Mouse (Mus musculus): ENCODE results near the gene 1700034J05Rik. TPM values are rescaled to one million over a fixed set of nuclear protein-coding genes. Genes with fewer than 3 reads are reported as not detected.

1700034J05Rik gene
- polyA plus RNA-seq, 1 experiment, result not detected

GRCm38 (mm10) chr6:146946327-146947029 lies 7.7 kb downstream of the 1700034J05Rik start:
- Histone ChIP-seq H3K4me3 (ENCODE audit: insufficient read depth, low read depth, low read length) (no peak overlapping the region), H3K4me1 (ENCODE audit: control insufficient read depth, insufficient read depth, low read length) (0 out of 2 replicates have a peak, but pooled peaks cover 5% of the 10 kb centered on the region), H3K27ac (ENCODE audit: insufficient read depth, low read depth, low read length) (no peak overlapping the region)
- no peak for TF ChIP-seq POLR2A (IDR thresholded peaks at IDR 0.05; ENCODE audit: insufficient read depth, low read depth, low read length)
- TF ChIP-seq CTCF (IDR thresholded peaks at IDR 0.05; ENCODE audit: insufficient read depth, low read depth, low read length), result no peak
- 77% methylated on average over 6 of the region's 6 CpGs for WGBS

GRCm38 (mm10) chr6:146944830-146945229 lies 9.4 kb downstream of the 1700034J05Rik start:
- TF ChIP-seq CTCF (IDR thresholded peaks at IDR 0.05; ENCODE audit: insufficient read depth, low read depth, low read length), result no peak
- no peak for TF ChIP-seq POLR2A (IDR thresholded peaks at IDR 0.05; ENCODE audit: insufficient read depth, low read depth, low read length)
- WGBS, result 80% methylated on average over 4 of the region's 4 CpGs
- Histone ChIP-seq H3K27ac (ENCODE audit: insufficient read depth, low read depth, low read length) (no peak overlapping the region), H3K4me1 (ENCODE audit: control insufficient read depth, insufficient read depth, low read length) (0 out of 2 replicates have a peak, but pooled peaks cover 5% of the 10 kb centered on the region), H3K4me3 (ENCODE audit: insufficient read depth, low read depth, low read length) (no peak overlapping the region)

- no peak overlapping the region for H3K27ac ChIP-seq (ENCODE audit: insufficient read depth, low read depth, low read length)
- 0 out of 2 replicates have a peak, but pooled peaks cover 5% of the 10 kb centered on the region for H3K4me1 ChIP-seq (ENCODE audit: control insufficient read depth, insufficient read depth, low read length)
- TF ChIP-seq CTCF (IDR thresholded peaks at IDR 0.05; ENCODE audit: insufficient read depth, low read depth, low read length) (no peak), POLR2A (IDR thresholded peaks at IDR 0.05; ENCODE audit: insufficient read depth, low read depth, low read length) (no peak)
- H3K4me3 ChIP-seq (ENCODE audit: insufficient read depth, low read depth, low read length), result no peak overlapping the region
Measured at GRCm38 (mm10) chr6:146944009-146944408, 10.2 kb downstream of the 1700034J05Rik start.

GRCm38 (mm10) chr6:146941505-146942275 lies 12.5 kb downstream of the 1700034J05Rik start:
- TF ChIP-seq CTCF (IDR thresholded peaks at IDR 0.05; ENCODE audit: insufficient read depth, low read depth, low read length) (no peak), POLR2A (IDR thresholded peaks at IDR 0.05; ENCODE audit: insufficient read depth, low read depth, low read length) (no peak)
- Histone ChIP-seq H3K4me3 (ENCODE audit: insufficient read depth, low read depth, low read length) (no peak overlapping the region), H3K4me1 (ENCODE audit: control insufficient read depth, insufficient read depth, low read length) (0 out of 2 replicates have a peak, but pooled peaks cover 3% of the 10 kb centered on the region), H3K27ac (ENCODE audit: insufficient read depth, low read depth, low read length) (no peak overlapping the region)
- WGBS, result 89% methylated on average over 7 of the region's 7 CpGs

- no peak overlapping the region for H3K4me3 ChIP-seq (ENCODE audit: insufficient read depth, low read depth, low read length)
- WGBS, result 86% methylated on average over 8 of the region's 8 CpGs
- no peaks in the 10 kb centered on the region; the same call in 1 of the 2 replicates for H3K4me1 ChIP-seq (ENCODE audit: control insufficient read depth, insufficient read depth, low read length)
- TF ChIP-seq CTCF (IDR thresholded peaks at IDR 0.05; ENCODE audit: insufficient read depth, low read depth, low read length) (no peak), POLR2A (IDR thresholded peaks at IDR 0.05; ENCODE audit: insufficient read depth, low read depth, low read length) (no peak)
- H3K27ac ChIP-seq (ENCODE audit: insufficient read depth, low read depth, low read length), result no peak overlapping the region
Measured at GRCm38 (mm10) chr6:146939026-146939425, 15.2 kb downstream of the 1700034J05Rik start.

GRCm38 (mm10) chr6:146935957-146936356 lies 18.3 kb downstream of the 1700034J05Rik start:
- TF ChIP-seq CTCF (IDR thresholded peaks at IDR 0.05; ENCODE audit: insufficient read depth, low read depth, low read length), result no peak
- no peak for TF ChIP-seq POLR2A (IDR thresholded peaks at IDR 0.05; ENCODE audit: insufficient read depth, low read depth, low read length)
- H3K27ac ChIP-seq (ENCODE audit: insufficient read depth, low read depth, low read length), result no peak overlapping the region
- 80% methylated on average over 6 of the region's 6 CpGs for WGBS
- H3K4me1 ChIP-seq (ENCODE audit: control insufficient read depth, insufficient read depth, low read length), result no peaks in the 10 kb centered on the region; the same call in 1 of the 2 replicates
- H3K4me3 ChIP-seq (ENCODE audit: insufficient read depth, low read depth, low read length), result no peak overlapping the region

GRCm38 (mm10) chr6:146933123-146933522 lies 21.1 kb downstream of the 1700034J05Rik start:
- TF ChIP-seq POLR2A (IDR thresholded peaks at IDR 0.05; ENCODE audit: insufficient read depth, low read depth, low read length), result no peak
- TF ChIP-seq CTCF (IDR thresholded peaks at IDR 0.05; ENCODE audit: insufficient read depth, low read depth, low read length), result no peak
- Histone ChIP-seq H3K4me1 (ENCODE audit: control insufficient read depth, insufficient read depth, low read length) (no peaks in the 10 kb centered on the region; the same call in 1 of the 2 replicates), H3K27ac (ENCODE audit: insufficient read depth, low read depth, low read length) (no peak overlapping the region), H3K4me3 (ENCODE audit: insufficient read depth, low read depth, low read length) (no peak overlapping the region)
- 72% methylated on average over 6 of the region's 6 CpGs for WGBS

GRCm38 (mm10) chr6:146929031-146929430 lies 25.2 kb downstream of the 1700034J05Rik start:
- TF ChIP-seq CTCF (IDR thresholded peaks at IDR 0.05; ENCODE audit: insufficient read depth, low read depth, low read length) (no peak), POLR2A (IDR thresholded peaks at IDR 0.05; ENCODE audit: insufficient read depth, low read depth, low read length) (no peak)
- no peaks in the 10 kb centered on the region for H3K4me1 ChIP-seq (ENCODE audit: control insufficient read depth, insufficient read depth, low read length)
- 93% methylated on average over 2 of the region's 2 CpGs for WGBS
- no peak overlapping the region for H3K27ac ChIP-seq (ENCODE audit: insufficient read depth, low read depth, low read length)
- no peak overlapping the region for H3K4me3 ChIP-seq (ENCODE audit: insufficient read depth, low read depth, low read length)

GRCm38 (mm10) chr6:146928108-146928507 lies 26.1 kb downstream of the 1700034J05Rik start:
- Histone ChIP-seq H3K4me3 (ENCODE audit: insufficient read depth, low read depth, low read length) (no peak overlapping the region), H3K27ac (ENCODE audit: insufficient read depth, low read depth, low read length) (no peak overlapping the region), H3K4me1 (ENCODE audit: control insufficient read depth, insufficient read depth, low read length) (no peaks in the 10 kb centered on the region)
- 67% methylated on average over 3 of the region's 3 CpGs for WGBS
- TF ChIP-seq CTCF (IDR thresholded peaks at IDR 0.05; ENCODE audit: insufficient read depth, low read depth, low read length) (no peak), POLR2A (IDR thresholded peaks at IDR 0.05; ENCODE audit: insufficient read depth, low read depth, low read length) (no peak)

Measured in olfactory bulb, adult 2 months (tissue).